Mouse (Mus musculus) spleen, adult 2 months (tissue): ENCODE data around the gene Jmjd1c. TPM values are rescaled to one million over a fixed set of nuclear protein-coding genes. Genes with fewer than 3 reads are reported as not detected.

Experiments
- DNase-seq, 2 experiments: peaks; one replicate each; pipeline versions ENCODE4 v3.0.0 to v3.0.0-alpha.2; 2012 to 2021; ENCODE audit warnings: low spot score in 2 of 2, low read depth in 1 of 2
- H3K27ac ChIP-seq: fragments of 200-500 bp; 2 replicates; pipeline ENCODE4 v1.5.1; 2012; ENCODE audit warnings: low read length, inconsistent platforms; ENCODE audit not compliant: insufficient read depth
- H3K27me3 ChIP-seq: fragments of 200-500 bp; 2 replicates; pipeline ENCODE4 v1.6.1; 2012; ENCODE audit warnings: mild to moderate bottlenecking, moderate library complexity, low read length, inconsistent platforms; ENCODE audit not compliant: control insufficient read depth, insufficient read depth
- H3K36me3 ChIP-seq: fragments of 200-500 bp; 2 replicates; pipeline ENCODE4 v1.6.1; 2012; ENCODE audit warnings: mild to moderate bottlenecking, low read length, inconsistent platforms; ENCODE audit not compliant: control insufficient read depth, insufficient read depth
- H3K4me1 ChIP-seq: fragments of 200-500 bp; 2 replicates; pipeline ENCODE4 v1.6.1; 2011; ENCODE audit warnings: inconsistent platforms; ENCODE audit not compliant: control insufficient read depth, insufficient read depth, insufficient read length
- H3K4me3 ChIP-seq: fragments of 200-500 bp; 2 replicates; pipeline ENCODE4 v1.5.1; 2011; ENCODE audit warnings: mild to moderate bottlenecking, inconsistent platforms; ENCODE audit not compliant: insufficient read depth, insufficient read length; ENCODE audit errors: extremely low read depth
- CTCF ChIP-seq: fragments of 200-500 bp; IDR thresholded peaks from 2 replicates; pipeline ENCODE4 v1.5.1; 2011; ENCODE audit warnings: mild to moderate bottlenecking, inconsistent platforms; ENCODE audit not compliant: insufficient read depth, insufficient read length, insufficient replicate concordance; ENCODE audit errors: extremely low read depth
- POLR2A ChIP-seq: fragments of 200-500 bp; IDR thresholded peaks from 2 replicates; pipeline ENCODE4 v1.6.1; 2011; ENCODE audit warnings: low read depth, low read length, inconsistent platforms
- WGBS: fragments of 180-500 bp; shearing (Covaris S2); methylation state at CpG from one replicate; pipeline ENCODE4 v1.1.7; 2018; 5-methylcytosine and 5-hydroxymethylcytosine counted together
- polyA plus RNA-seq: library from polyadenylated mRNA; depleted of rRNA; stranded (reverse); fragments of >200 nt; gene quantifications from 2 replicates; pipeline ENCODE4 v1.2.3, GENCODE M21; 2012

Gene Jmjd1c
- polyA plus RNA-seq, 1 experiment, result 14.4 TPM

GRCm38 (mm10) chr10:67247145-67247544, 151.2 kb downstream of the Jmjd1c start:
- H3K4me3 ChIP-seq, result no peak overlapping the region
- TF ChIP-seq CTCF (peak; percentile 5; the same call in 1 of the 2 replicates), POLR2A (no peak)
- H3K36me3 ChIP-seq, result peaks cover 47% of the 10 kb centered on the region
- no peaks in the 10 kb centered on the region for H3K27me3 ChIP-seq
- WGBS, result 98% methylated on average over 4 of the region's 4 CpGs
- H3K4me1 ChIP-seq, result no peaks in the 10 kb centered on the region
- H3K27ac ChIP-seq, result no peak overlapping the region
- peak in 1 of 2 experiments; percentile 16 for DNase-seq

DNA sequence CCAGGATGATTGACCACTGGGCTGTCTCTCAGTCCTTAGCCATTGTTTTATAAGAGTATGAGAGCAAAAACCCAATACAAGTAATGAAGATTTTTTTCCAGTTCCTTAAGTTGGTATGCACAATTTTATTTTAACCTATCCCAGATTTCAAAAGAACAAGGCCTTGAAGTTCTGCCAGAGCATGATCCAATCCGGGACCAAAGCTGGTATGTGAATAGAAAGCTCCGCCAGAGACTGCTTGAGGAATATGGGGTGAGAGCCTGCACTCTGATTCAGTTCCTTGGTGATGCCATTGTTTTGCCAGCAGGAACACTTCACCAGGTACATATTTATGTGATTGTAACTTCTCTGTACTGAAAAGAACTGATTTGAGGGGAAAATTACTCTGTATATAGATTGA, 153.6 kb downstream of the Jmjd1c start:
- no peak for DNase-seq
- Histone ChIP-seq H3K27me3 (no peaks in the 10 kb centered on the region), H3K4me3 (no peak overlapping the region), H3K36me3 (peaks cover 52% of the 10 kb centered on the region), H3K27ac (no peak overlapping the region), H3K4me1 (no peaks in the 10 kb centered on the region)
- WGBS, result 90% methylated on average over 2 of the region's 2 CpGs
- TF ChIP-seq POLR2A, result no peak
- no peak for TF ChIP-seq CTCF

DNA sequence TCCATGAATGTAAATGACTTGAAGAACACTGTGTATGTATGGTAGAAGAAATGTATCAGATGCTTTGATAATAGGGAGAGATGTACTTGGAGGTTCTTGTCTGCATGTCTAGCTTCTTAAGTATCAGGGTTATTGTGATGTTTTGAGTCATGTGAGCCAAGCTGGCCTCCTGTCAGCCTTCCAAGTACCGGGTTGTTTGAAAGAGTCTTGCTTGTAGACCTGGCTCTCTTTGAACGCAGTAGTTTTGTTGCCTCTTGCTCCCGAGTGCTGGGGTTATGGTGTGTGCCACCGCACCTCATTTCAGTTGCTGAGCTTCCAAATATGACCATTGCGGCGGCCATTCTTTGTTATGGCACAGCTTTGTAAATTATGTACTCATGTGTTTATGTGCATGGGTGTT, 154.9 kb downstream of the Jmjd1c start:
- 93% methylated on average over 6 of the region's 6 CpGs for WGBS
- TF ChIP-seq POLR2A (no peak), CTCF (no peak)
- H3K4me3 ChIP-seq, result no peak overlapping the region
- DNase-seq, result no peak
- H3K36me3 ChIP-seq, result peaks cover 51% of the 10 kb centered on the region
- no peaks in the 10 kb centered on the region for H3K27me3 ChIP-seq
- H3K27ac ChIP-seq, result no peak overlapping the region
- H3K4me1 ChIP-seq, result no peaks in the 10 kb centered on the region

GRCm38 (mm10) chr10:67252353-67252752, 156.4 kb downstream of the Jmjd1c start:
- Histone ChIP-seq H3K4me3 (no peak overlapping the region), H3K27me3 (no peaks in the 10 kb centered on the region), H3K4me1 (no peaks in the 10 kb centered on the region), H3K27ac (no peak overlapping the region), H3K36me3 (peaks cover 49% of the 10 kb centered on the region)
- WGBS, result 78% methylated on average over 5 of the region's 5 CpGs
- no peak for TF ChIP-seq CTCF
- no peak for TF ChIP-seq POLR2A
- DNase-seq, result no peak

DNA sequence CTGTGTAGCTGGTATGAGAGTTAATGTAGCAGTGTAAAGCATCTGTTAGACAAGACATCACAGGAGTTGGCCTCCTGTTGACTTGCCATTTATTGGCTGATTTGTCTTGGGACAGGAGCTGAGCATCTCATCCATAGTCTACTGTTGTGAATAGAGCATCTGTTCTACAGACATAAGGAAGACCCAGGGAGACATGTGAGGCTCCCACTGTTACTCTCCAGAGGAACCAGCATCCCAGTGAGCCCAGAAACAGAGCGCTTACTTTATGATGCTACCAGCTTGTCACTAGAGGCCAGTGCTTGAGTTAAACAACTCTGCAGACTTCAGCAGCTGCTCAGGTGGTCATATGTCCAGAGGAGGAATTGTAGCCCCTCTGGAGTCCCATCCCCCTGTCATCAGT, 157.2 kb downstream of the Jmjd1c start:
- Histone ChIP-seq H3K36me3 (peaks cover 48% of the 10 kb centered on the region), H3K4me1 (no peaks in the 10 kb centered on the region), H3K4me3 (no peak overlapping the region), H3K27me3 (no peaks in the 10 kb centered on the region), H3K27ac (no peak overlapping the region)
- 94% methylated on average over 1 of the region's 1 CpGs for WGBS
- TF ChIP-seq CTCF (no peak), POLR2A (no peak)
- no peak for DNase-seq

DNA sequence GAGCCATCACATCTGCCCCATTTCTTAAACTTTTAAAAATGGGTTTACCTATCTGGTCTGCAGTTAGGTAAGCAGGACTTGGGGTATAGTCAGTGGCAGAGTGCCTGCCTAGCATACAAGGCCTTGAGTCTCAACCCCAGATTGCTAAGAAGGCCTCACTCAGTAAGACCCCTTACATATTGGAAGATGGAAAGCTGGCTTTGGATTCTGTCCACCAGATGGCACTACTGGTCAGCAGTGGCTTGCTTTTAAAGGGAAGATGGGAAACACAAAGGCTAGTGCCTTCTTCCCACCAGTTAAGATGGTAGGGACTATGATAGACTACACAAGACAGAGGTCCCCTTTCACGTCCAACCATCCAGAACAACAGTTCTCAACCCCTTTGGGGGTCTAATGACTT, 168.9 kb downstream of the Jmjd1c start:
- no peak for TF ChIP-seq POLR2A
- TF ChIP-seq CTCF, result peak; percentile 41; the same call in 1 of the 2 replicates
- Histone ChIP-seq H3K36me3 (peaks cover 12% of the 10 kb centered on the region), H3K4me3 (no peak overlapping the region), H3K27me3 (no peaks in the 10 kb centered on the region), H3K4me1 (no peaks in the 10 kb centered on the region), H3K27ac (no peak overlapping the region)
- WGBS, result 70% methylated on average over 1 of the region's 1 CpGs
- DNase-seq, result peak; percentile 3 to 28

DNA sequence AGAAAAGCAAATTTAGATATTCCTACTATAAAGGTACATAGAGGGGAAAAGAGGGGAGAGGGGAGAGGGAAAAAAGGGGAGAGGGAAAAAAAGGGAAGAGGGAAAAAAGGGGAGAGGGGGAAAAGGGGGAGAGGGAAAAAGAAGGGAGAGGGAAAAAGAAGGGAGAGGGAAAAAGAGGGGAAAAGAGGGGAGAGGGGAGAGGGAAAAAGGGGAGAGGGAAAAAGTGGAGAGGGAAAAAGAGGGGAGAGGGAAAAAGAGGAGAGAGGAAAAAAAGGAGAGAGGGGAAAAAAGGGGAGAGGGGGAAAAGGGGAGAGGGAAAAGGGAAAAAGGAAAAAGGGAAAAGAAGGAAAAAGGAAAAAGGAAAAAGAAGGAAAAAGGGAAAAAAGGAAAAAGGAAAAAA, 180.0 kb downstream of the Jmjd1c start:
- Histone ChIP-seq H3K27ac (no peak overlapping the region), H3K4me1 (no peaks in the 10 kb centered on the region), H3K27me3 (no peaks in the 10 kb centered on the region), H3K4me3 (no peak overlapping the region), H3K36me3 (peaks cover 10% of the 10 kb centered on the region)
- TF ChIP-seq POLR2A, result no peak
- no peak for TF ChIP-seq CTCF
- DNase-seq, result no peak
